Mouse (Mus musculus): ENCODE results near the gene Wdr82. TPM values are rescaled to one million over a fixed set of nuclear protein-coding genes. Genes with fewer than 3 reads are reported as not detected.

Wdr82 gene
- polyA plus RNA-seq, 2 experiments: 6.5 to 24.5 TPM

GRCm38 (mm10) chr9:106147281-106147680 is 23.4 kb upstream of the Wdr82 start:
- 13% methylated on average over 5 of the region's 5 CpGs for WGBS (ENCODE audit: insufficient replicate concordance)
- H3K4me3 ChIP-seq (ENCODE audit: insufficient read depth in 1 of 2, low read depth in 2 of 2, low read length in 2 of 2): no peak overlapping the region
- no peak overlapping the region for H3K9ac ChIP-seq (replicated peaks)
- H3K36me3 ChIP-seq (replicated peaks; ENCODE audit: control insufficient read depth, insufficient read depth, low read depth): no peaks in the 10 kb centered on the region
- peaks cover 38% of the 10 kb centered on the region for H3K27me3 ChIP-seq (ENCODE audit: control insufficient read depth, insufficient read depth, low read length)
- no peak for TF ChIP-seq EP300 (IDR thresholded peaks at IDR 0.05; ENCODE audit: low read depth)
- TF ChIP-seq CTCF (IDR thresholded peaks at IDR 0.05; ENCODE audit: low read depth): no peak
- no peaks in the 10 kb centered on the region for H3K9me3 ChIP-seq (ENCODE audit: control insufficient read depth, low read length)
- H3K4me1 ChIP-seq (replicated peaks; ENCODE audit: control insufficient read depth in 2 of 2, insufficient read depth in 2 of 2, low read length in 1 of 2): no peaks in the 10 kb centered on the region
- no peak overlapping the region for H3K4me2 ChIP-seq (ENCODE audit: low read depth)
- ATAC-seq (ENCODE audit: insufficient read depth) (no peak), DNase-seq (ENCODE audit: low read depth in 3 of 3, low spot score in 3 of 3) (no peak)
- no peak overlapping the region for H3K27ac ChIP-seq

- TF ChIP-seq EP300 (IDR thresholded peaks at IDR 0.05; ENCODE audit: low read depth) (no peak), CTCF (IDR thresholded peaks at IDR 0.05; ENCODE audit: low read depth) (no peak)
- no peak overlapping the region for H3K4me3 ChIP-seq (ENCODE audit: insufficient read depth in 1 of 2, low read depth in 2 of 2, low read length in 2 of 2)
- DNase-seq (ENCODE audit: low read depth in 3 of 3, low spot score in 3 of 3): no peak
- H3K4me2 ChIP-seq (ENCODE audit: low read depth): no peak overlapping the region
- WGBS (ENCODE audit: insufficient replicate concordance): 6% methylated on average over 9 of the region's 10 CpGs
- H3K36me3 ChIP-seq (replicated peaks; ENCODE audit: control insufficient read depth, insufficient read depth, low read depth): no peaks in the 10 kb centered on the region
- no peak overlapping the region for H3K27ac ChIP-seq
- no peak overlapping the region for H3K9ac ChIP-seq (replicated peaks)
- no peak for ATAC-seq (ENCODE audit: insufficient read depth)
- no peaks in the 10 kb centered on the region for H3K4me1 ChIP-seq (replicated peaks; ENCODE audit: control insufficient read depth in 2 of 2, insufficient read depth in 2 of 2, low read length in 1 of 2)
- H3K9me3 ChIP-seq (ENCODE audit: control insufficient read depth, low read length): no peaks in the 10 kb centered on the region
- peaks cover 38% of the 10 kb centered on the region for H3K27me3 ChIP-seq (ENCODE audit: control insufficient read depth, insufficient read depth, low read length)
Measured at GRCm38 (mm10) chr9:106147851-106148431, 22.8 kb upstream of the Wdr82 start.

- Histone ChIP-seq H3K4me1 (replicated peaks; ENCODE audit: control insufficient read depth in 2 of 2, insufficient read depth in 2 of 2, low read length in 1 of 2) (no peaks in the 10 kb centered on the region), H3K9me3 (ENCODE audit: control insufficient read depth, low read length) (no peaks in the 10 kb centered on the region), H3K36me3 (replicated peaks; ENCODE audit: control insufficient read depth, insufficient read depth, low read depth) (no peaks in the 10 kb centered on the region), H3K27me3 (ENCODE audit: control insufficient read depth, insufficient read depth, low read length) (peaks cover 38% of the 10 kb centered on the region), H3K27ac (no peak overlapping the region), H3K4me2 (ENCODE audit: low read depth) (peak overlapping the region; percentile 18; the same call in 1 of the 2 replicates), H3K9ac (replicated peaks) (no peak overlapping the region), H3K4me3 (ENCODE audit: insufficient read depth in 1 of 2, low read depth in 2 of 2, low read length in 2 of 2) (no peak overlapping the region)
- DNase-seq (ENCODE audit: low read depth in 3 of 3, low spot score in 3 of 3) (no peak), ATAC-seq (ENCODE audit: insufficient read depth) (no peak)
- WGBS (ENCODE audit: insufficient replicate concordance): under 1% methylated on average over 36 of the region's 36 CpGs
- TF ChIP-seq CTCF (IDR thresholded peaks at IDR 0.05; ENCODE audit: low read depth): no peak
- no peak for TF ChIP-seq EP300 (IDR thresholded peaks at IDR 0.05; ENCODE audit: low read depth)
Measured at GRCm38 (mm10) chr9:106148541-106149398, 22.0 kb upstream of the Wdr82 start.

GRCm38 (mm10) chr9:106149399-106149754 is 21.4 kb upstream of the Wdr82 start:
- no peak for ATAC-seq (ENCODE audit: insufficient read depth)
- Histone ChIP-seq H3K9me3 (ENCODE audit: control insufficient read depth, low read length) (no peaks in the 10 kb centered on the region), H3K4me2 (ENCODE audit: low read depth) (no peak overlapping the region), H3K27ac (no peak overlapping the region), H3K36me3 (replicated peaks; ENCODE audit: control insufficient read depth, insufficient read depth, low read depth) (no peaks in the 10 kb centered on the region), H3K9ac (replicated peaks) (no peak overlapping the region), H3K4me1 (replicated peaks; ENCODE audit: control insufficient read depth in 2 of 2, insufficient read depth in 2 of 2, low read length in 1 of 2) (no peaks in the 10 kb centered on the region), H3K4me3 (ENCODE audit: insufficient read depth in 1 of 2, low read depth in 2 of 2, low read length in 2 of 2) (no peak overlapping the region), H3K27me3 (ENCODE audit: control insufficient read depth, insufficient read depth, low read length) (peaks cover 38% of the 10 kb centered on the region)
- TF ChIP-seq EP300 (IDR thresholded peaks at IDR 0.05; ENCODE audit: low read depth) (no peak), CTCF (IDR thresholded peaks at IDR 0.05; ENCODE audit: low read depth) (no peak)
- 20% methylated on average over 10 of the region's 10 CpGs for WGBS (ENCODE audit: insufficient replicate concordance)
- DNase-seq (ENCODE audit: low read depth in 3 of 3, low spot score in 3 of 3): no peak

GRCm38 (mm10) chr9:106154106-106154505 is 16.6 kb upstream of the Wdr82 start:
- Histone ChIP-seq H3K27me3 (ENCODE audit: control insufficient read depth, insufficient read depth, low read length) (peaks cover 16% of the 10 kb centered on the region), H3K9ac (replicated peaks) (no peak overlapping the region), H3K27ac (no peak overlapping the region), H3K4me3 (ENCODE audit: insufficient read depth in 1 of 2, low read depth in 2 of 2, low read length in 2 of 2) (no peak overlapping the region), H3K36me3 (replicated peaks; ENCODE audit: control insufficient read depth, insufficient read depth, low read depth) (no peaks in the 10 kb centered on the region), H3K4me2 (ENCODE audit: low read depth) (no peak overlapping the region), H3K4me1 (replicated peaks; ENCODE audit: control insufficient read depth in 2 of 2, insufficient read depth in 2 of 2, low read length in 1 of 2) (peaks cover 0 to 7% of the 10 kb centered on the region in 2 experiments; a peak in 2 of 4 replicates), H3K9me3 (ENCODE audit: control insufficient read depth, low read length) (no peaks in the 10 kb centered on the region)
- TF ChIP-seq EP300 (IDR thresholded peaks at IDR 0.05; ENCODE audit: low read depth): no peak
- TF ChIP-seq CTCF (IDR thresholded peaks at IDR 0.05; ENCODE audit: low read depth): no peak
- ATAC-seq (ENCODE audit: insufficient read depth) (no peak), DNase-seq (ENCODE audit: low read depth in 3 of 3, low spot score in 3 of 3) (no peak)
- 66% methylated on average over 9 of the region's 9 CpGs for WGBS (ENCODE audit: insufficient replicate concordance)
